Mouse (Mus musculus): ENCODE data around the gene Zfp688.
"Not testable (repeated sequence)": the region's sequence is repeated elsewhere in the genome, so short reads cannot be mapped to it uniquely, and the experiment has no call there.

Gene Zfp688

GRCm38 (mm10) chr7:127406002-127406987 is 15.6 kb downstream of the Zfp688 start, which contains the start of gene Zfp764:
Gene Zfp764 (minus strand): TSS chr7:127406822.
- peak; percentile 92 for DNase-seq (ENCODE audit: low spot score)

- not testable (repeated sequence) for DNase-seq (ENCODE audit: low spot score)
Measured at GRCm38 (mm10) chr7:127404101-127404500, 17.8 kb downstream of the Zfp688 start.

- no peak for DNase-seq (ENCODE audit: low spot score)
Measured at GRCm38 (mm10) chr7:127402980-127403379, 18.9 kb downstream of the Zfp688 start.

GRCm38 (mm10) chr7:127400355-127400754 is 21.5 kb downstream of the Zfp688 start:
- DNase-seq (ENCODE audit: low spot score), result no peak

GRCm38 (mm10) chr7:127393944-127394333 is 27.9 kb downstream of the Zfp688 start:
- no peak for DNase-seq (ENCODE audit: low spot score)

- DNase-seq (ENCODE audit: low spot score), result peak; percentile 99
Measured at GRCm38 (mm10) chr7:127393157-127393943, 28.5 kb downstream of the Zfp688 start, which contains the start of gene E430018J23Rik. Gene E430018J23Rik (minus strand): TSS chr7:127393629.

- no peak for DNase-seq (ENCODE audit: low spot score)
Measured at GRCm38 (mm10) chr7:127392251-127392824, 29.5 kb downstream of the Zfp688 start.

- no peak for DNase-seq (ENCODE audit: low spot score)
Measured at GRCm38 (mm10) chr7:127391538-127391937, 30.3 kb downstream of the Zfp688 start.

- no peak for DNase-seq (ENCODE audit: low spot score)
Measured at GRCm38 (mm10) chr7:127390306-127390705, 31.6 kb downstream of the Zfp688 start.

GRCm38 (mm10) chr7:127388201-127388600 is 33.7 kb downstream of the Zfp688 start:
- DNase-seq (ENCODE audit: low spot score), result not testable (repeated sequence)

GRCm38 (mm10) chr7:127386641-127387392 is 35.1 kb downstream of the Zfp688 start, which contains the start of gene 9130019O22Rik:
Gene 9130019O22Rik (minus strand): TSS chr7:127387166.
- DNase-seq (ENCODE audit: low spot score), result peak; percentile 97

- DNase-seq (ENCODE audit: low spot score), result not testable (repeated sequence)
Measured at GRCm38 (mm10) chr7:127385560-127385959, 36.3 kb downstream of the Zfp688 start.

GRCm38 (mm10) chr7:127378310-127378921 is 43.5 kb downstream of the Zfp688 start:
- DNase-seq (ENCODE audit: low spot score), result no peak

- DNase-seq (ENCODE audit: low spot score), result peak; percentile 97
Measured at GRCm38 (mm10) chr7:127375271-127376245, 46.3 kb downstream of the Zfp688 start, which contains the start of gene Zfp747. Gene Zfp747 (minus strand): TSS chr7:127376050.

- not testable (repeated sequence) for DNase-seq (ENCODE audit: low spot score)
Measured at GRCm38 (mm10) chr7:127371870-127372269, 50.0 kb downstream of the Zfp688 start.

- no peak for DNase-seq (ENCODE audit: low spot score)
Measured at GRCm38 (mm10) chr7:127371213-127371612, 50.7 kb downstream of the Zfp688 start.
